Mouse (Mus musculus) liver, embryonic 16.5 days (tissue): Measurements from ENCODE around the gene Ttc17. TPM values are rescaled to one million over a fixed set of nuclear protein-coding genes. Genes with fewer than 3 reads are reported as not detected.

Source experiments
- ATAC-seq: fragments of 200-750 bp; cut with Nextera tagmentation; 2 replicates; pipeline ENCODE4 v1.8.0; 2017; ENCODE audit warnings: low read depth, mild to moderate bottlenecking, moderate number of reproducible peaks, moderate library complexity
- H3K27ac ChIP-seq: fragments of 300-500 bp; sonication (generic); 2 replicates; pipeline ENCODE4 v1.5.1; 2014; ENCODE audit warnings: mild to moderate bottlenecking, low read length
- H3K27me3 ChIP-seq: fragments of 300-500 bp; sonication (generic); 2 replicates; pipeline ENCODE4 v1.6.1; 2014; ENCODE audit warnings: low read depth, low read length, mixed read lengths; ENCODE audit not compliant: control insufficient read depth, insufficient read depth
- H3K36me3 ChIP-seq: fragments of 300-500 bp; sonication (generic); 2 replicates; pipeline ENCODE4 v1.6.1; 2014; ENCODE audit warnings: mild to moderate bottlenecking; ENCODE audit not compliant: control insufficient read depth, insufficient read depth
- H3K4me1 ChIP-seq: fragments of 300-500 bp; sonication (generic); 2 replicates; pipeline ENCODE4 v1.6.1; 2014; ENCODE audit warnings: low read depth, low read length, mixed read lengths; ENCODE audit not compliant: control insufficient read depth
- H3K4me2 ChIP-seq: fragments of 300-500 bp; sonication (generic); 2 replicates; pipeline ENCODE4 v1.6.1; 2014; ENCODE audit warnings: low read depth, low read length, mixed read lengths
- H3K4me3 ChIP-seq: fragments of 300-500 bp; sonication (generic); 2 replicates; pipeline ENCODE4 v1.5.1; 2014; ENCODE audit warnings: low read depth, mild to moderate bottlenecking, low read length
- H3K9ac ChIP-seq: fragments of 300-500 bp; sonication (generic); 2 replicates; pipeline ENCODE4 v1.6.1; 2014; ENCODE audit warnings: low read depth, low read length
- H3K9me3 ChIP-seq: fragments of 300-500 bp; sonication (generic); replicated peaks from 2 replicates; pipeline ENCODE4 v1.6.1; 2016; ENCODE audit warnings: low read length; ENCODE audit not compliant: control insufficient read depth
- WGBS: fragments of 180-500 bp; shearing (Covaris S2); extraction: QIAGEN DNeasy Blood & Tissue Kit; methylation state at CpG from one replicate; pipeline ENCODE4 v1.1.7; 2014; ENCODE audit not compliant: insufficient replicate concordance; 5-methylcytosine and 5-hydroxymethylcytosine counted together
- polyA plus RNA-seq: library from polyadenylated mRNA; unstranded; fragments of >200 nt; fragmentation: Nextera tagmentation; extraction: Ambion mirVana; gene quantifications from 2 replicates; pipeline ENCODE4 v1.2.1, GENCODE M21; 2015

Ttc17 gene
- polyA plus RNA-seq, 1 experiment from 2014 or later = 7.6 TPM

- H3K4me3 ChIP-seq = no peak overlapping the region
- ATAC-seq = no peak
- H3K9ac ChIP-seq = no peak overlapping the region
- no peak overlapping the region for H3K4me2 ChIP-seq
- H3K36me3 ChIP-seq = no peaks in the 10 kb centered on the region
- no peaks in the 10 kb centered on the region for H3K9me3 ChIP-seq
- no peaks in the 10 kb centered on the region for H3K27me3 ChIP-seq
- no peaks in the 10 kb centered on the region for H3K4me1 ChIP-seq
- no peak overlapping the region for H3K27ac ChIP-seq
- WGBS = 33% methylated on average over 6 of the region's 6 CpGs
Observed at GRCm38 (mm10) chr2:94348165-94348591, 58.3 kb downstream of the Ttc17 start.

GRCm38 (mm10) chr2:94346746-94347145 lies 59.7 kb downstream of the Ttc17 start:
- Histone ChIP-seq H3K4me3 (no peak overlapping the region), H3K27ac (no peak overlapping the region), H3K27me3 (no peaks in the 10 kb centered on the region), H3K9me3 (no peaks in the 10 kb centered on the region), H3K4me2 (no peak overlapping the region), H3K36me3 (no peaks in the 10 kb centered on the region), H3K9ac (no peak overlapping the region), H3K4me1 (no peaks in the 10 kb centered on the region)
- WGBS = 66% methylated on average over 5 of the region's 5 CpGs
- ATAC-seq = no peak

DNA sequence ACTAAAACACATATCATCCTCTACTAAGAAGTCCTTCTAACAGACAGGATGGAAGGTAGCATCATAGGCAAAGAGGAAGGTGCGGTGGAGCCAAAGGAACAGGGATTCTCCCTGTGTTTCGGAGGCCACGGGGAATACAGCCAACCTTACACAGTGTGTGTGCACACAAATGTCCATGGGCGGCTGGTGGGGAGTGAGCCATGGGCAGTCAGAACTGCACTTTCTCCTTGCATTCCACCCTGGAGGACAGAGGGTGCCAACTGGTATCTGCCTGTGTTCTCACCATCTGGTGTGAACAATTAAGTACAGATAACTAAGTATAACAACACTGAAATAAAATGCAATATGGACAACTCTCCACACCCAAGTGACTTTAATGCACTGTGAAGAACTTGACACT lies 61.9 kb downstream of the Ttc17 start:
- no peak for ATAC-seq
- no peak overlapping the region for H3K4me2 ChIP-seq
- no peak overlapping the region for H3K9ac ChIP-seq
- no peaks in the 10 kb centered on the region for H3K27me3 ChIP-seq
- H3K4me1 ChIP-seq = no peaks in the 10 kb centered on the region
- no peak overlapping the region for H3K4me3 ChIP-seq
- H3K9me3 ChIP-seq = no peaks in the 10 kb centered on the region
- whole genome bisulfite sequencing = 80% methylated on average over 4 of the region's 4 CpGs
- H3K27ac ChIP-seq = no peak overlapping the region
- H3K36me3 ChIP-seq = no peaks in the 10 kb centered on the region

GRCm38 (mm10) chr2:94343290-94344285 lies 62.9 kb downstream of the Ttc17 start:
- 77% methylated on average over 12 of the region's 12 CpGs for WGBS
- H3K27me3 ChIP-seq = no peaks in the 10 kb centered on the region

DNA sequence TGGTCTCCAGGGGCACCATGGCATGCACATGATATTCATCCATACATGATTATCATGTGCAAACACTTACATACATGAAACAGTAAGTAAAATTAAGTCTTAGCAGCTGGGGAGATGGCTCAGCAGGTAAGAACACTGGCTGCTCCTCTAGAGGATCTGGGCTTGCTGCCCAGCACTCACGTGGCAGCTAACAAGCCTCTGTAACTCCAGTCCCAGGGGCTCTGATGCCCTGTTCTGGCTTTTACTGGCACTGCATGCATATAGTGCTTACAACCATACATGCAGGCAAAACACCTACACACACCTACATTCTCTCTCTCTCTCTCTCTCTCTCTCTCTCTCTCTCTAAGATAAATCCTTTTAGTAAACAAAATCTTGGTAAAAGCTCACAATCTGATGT lies 65.7 kb downstream of the Ttc17 start:
- H3K27me3 ChIP-seq = no peaks in the 10 kb centered on the region
- no peak overlapping the region for H3K27ac ChIP-seq
- ATAC-seq = no peak
- H3K36me3 ChIP-seq = no peaks in the 10 kb centered on the region; the same call in 1 of the 2 replicates
- H3K9me3 ChIP-seq = no peaks in the 10 kb centered on the region
- H3K4me2 ChIP-seq = no peak overlapping the region
- H3K9ac ChIP-seq = no peak overlapping the region
- H3K4me1 ChIP-seq = no peaks in the 10 kb centered on the region
- H3K4me3 ChIP-seq = no peak overlapping the region
- WGBS = 64% methylated on average over 1 of the region's 1 CpGs

More at GRCm38 (mm10) chr2:94343290-94344285, 62.9 kb downstream of the Ttc17 start:
- no peak overlapping the region for H3K27ac ChIP-seq
- no peak overlapping the region for H3K9ac ChIP-seq
- ATAC-seq = no peak
- no peaks in the 10 kb centered on the region for H3K9me3 ChIP-seq
- no peak overlapping the region for H3K4me3 ChIP-seq
- H3K4me1 ChIP-seq = no peaks in the 10 kb centered on the region
- no peaks in the 10 kb centered on the region; the same call in 1 of the 2 replicates for H3K36me3 ChIP-seq
- no peak overlapping the region for H3K4me2 ChIP-seq

- H3K9me3 ChIP-seq = no peaks in the 10 kb centered on the region
- H3K27me3 ChIP-seq = no peaks in the 10 kb centered on the region
- no peaks in the 10 kb centered on the region; the same call in 1 of the 2 replicates for H3K36me3 ChIP-seq
- no peaks in the 10 kb centered on the region for H3K4me1 ChIP-seq
- no peak overlapping the region for H3K27ac ChIP-seq
- H3K4me3 ChIP-seq = no peak overlapping the region
- ATAC-seq = no peak
- 74% methylated on average over 5 of the region's 5 CpGs for WGBS
- no peak overlapping the region for H3K9ac ChIP-seq
- H3K4me2 ChIP-seq = no peak overlapping the region
Observed at GRCm38 (mm10) chr2:94339495-94339894, 67.0 kb downstream of the Ttc17 start.

GRCm38 (mm10) chr2:94336336-94336735 lies 70.2 kb downstream of the Ttc17 start:
- no peaks in the 10 kb centered on the region; the same call in 1 of the 2 replicates for H3K36me3 ChIP-seq
- 83% methylated on average over 9 of the region's 9 CpGs for WGBS

DNA sequence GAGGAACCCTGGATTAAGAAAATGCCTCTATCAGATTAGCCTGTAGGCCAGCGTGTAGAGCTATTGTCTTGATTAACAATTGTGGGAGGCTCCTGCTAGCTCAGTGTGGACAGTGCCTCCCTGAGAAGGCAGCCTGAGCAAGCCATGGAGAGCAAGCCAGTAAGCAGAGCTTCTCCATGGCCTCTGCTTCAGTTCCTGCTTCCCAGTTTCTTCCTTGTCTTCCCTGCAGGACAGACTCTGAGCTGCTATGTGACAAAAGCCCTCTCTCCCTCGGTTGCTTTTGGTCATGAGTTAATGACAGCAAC lies 71.8 kb downstream of the Ttc17 start:
- Histone ChIP-seq H3K9ac (no peak overlapping the region), H3K27ac (no peak overlapping the region), H3K36me3 (no peaks in the 10 kb centered on the region; the same call in 1 of the 2 replicates), H3K4me3 (no peak overlapping the region), H3K4me2 (no peak overlapping the region), H3K27me3 (no peaks in the 10 kb centered on the region), H3K4me1 (no peaks in the 10 kb centered on the region), H3K9me3 (no peaks in the 10 kb centered on the region)
- WGBS = 39% methylated on average over 2 of the region's 2 CpGs
- ATAC-seq = no peak

More at GRCm38 (mm10) chr2:94336336-94336735, 70.2 kb downstream of the Ttc17 start:
- H3K9ac ChIP-seq = no peak overlapping the region
- H3K9me3 ChIP-seq = no peaks in the 10 kb centered on the region
- H3K27ac ChIP-seq = no peak overlapping the region
- H3K4me2 ChIP-seq = no peak overlapping the region
- H3K27me3 ChIP-seq = no peaks in the 10 kb centered on the region
- ATAC-seq = no peak
- H3K4me3 ChIP-seq = no peak overlapping the region
- H3K4me1 ChIP-seq = no peaks in the 10 kb centered on the region
